Mouse (Mus musculus): ENCODE measurements around the gene Fbxo46.

Fbxo46 gene

DNA sequence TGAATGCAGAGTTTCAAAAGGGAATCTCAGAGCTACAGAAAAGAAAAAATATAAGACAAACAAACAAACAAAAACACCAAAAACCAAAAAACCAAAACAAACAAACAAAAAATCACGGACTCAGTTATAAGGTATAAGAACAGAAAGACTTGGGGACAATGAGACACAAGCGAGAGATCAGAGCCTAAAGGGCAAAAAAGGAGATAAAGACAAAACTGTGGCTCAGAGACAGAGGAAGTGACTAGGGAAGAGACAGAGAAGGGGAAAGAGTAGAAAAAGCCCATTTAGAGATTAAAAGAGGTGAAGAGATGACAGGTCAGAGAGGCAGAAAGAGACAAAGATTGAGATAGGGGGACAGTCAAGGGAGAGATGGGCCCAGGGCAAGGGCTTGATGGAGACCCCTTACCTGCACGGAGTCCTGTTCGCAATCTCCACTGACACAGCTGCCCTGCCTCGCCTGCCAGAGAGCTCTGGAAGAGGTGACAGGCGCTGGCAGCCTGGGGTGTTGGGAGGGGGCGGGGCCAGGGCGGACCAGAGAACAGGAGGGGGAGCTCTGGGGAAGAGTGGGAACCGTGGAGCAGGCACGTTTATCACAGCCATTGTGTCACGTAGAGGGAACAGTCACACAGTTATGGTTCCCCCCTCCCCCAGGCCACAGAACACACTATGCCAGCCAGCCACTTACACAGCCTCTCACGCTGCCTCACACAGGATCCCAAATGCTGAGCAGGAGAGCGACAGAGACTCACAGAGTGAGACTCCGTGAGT lies 46.2 kb downstream of the Fbxo46 start, which contains the start of gene Gipr:
Gene Gipr (minus strand): TSS at position 472 of the 768 bp plus-strand sequence.
- no peak for DNase-seq (ENCODE audit: low read depth, low spot score)

DNA sequence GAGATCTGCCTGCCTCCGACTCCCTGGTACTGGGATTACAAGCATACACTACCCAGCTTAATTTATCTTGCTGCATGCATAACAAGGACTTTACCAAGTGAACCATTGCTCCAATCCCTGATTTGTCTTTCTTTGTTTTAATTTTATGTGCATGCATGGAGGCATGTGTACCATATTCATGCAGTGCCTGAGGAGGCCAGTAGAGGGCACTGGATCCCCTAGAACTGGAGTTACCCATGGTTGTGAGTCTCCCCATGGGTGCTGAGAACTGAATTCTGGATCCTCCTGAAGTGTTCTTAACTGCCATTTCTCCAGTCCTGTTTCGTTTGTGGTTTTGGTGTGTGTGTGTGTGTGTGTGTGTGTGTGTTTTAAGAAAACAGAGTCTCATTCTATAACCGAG lies 47.3 kb downstream of the Fbxo46 start:
- DNase-seq (ENCODE audit: low read depth, low spot score), result no peak

DNA sequence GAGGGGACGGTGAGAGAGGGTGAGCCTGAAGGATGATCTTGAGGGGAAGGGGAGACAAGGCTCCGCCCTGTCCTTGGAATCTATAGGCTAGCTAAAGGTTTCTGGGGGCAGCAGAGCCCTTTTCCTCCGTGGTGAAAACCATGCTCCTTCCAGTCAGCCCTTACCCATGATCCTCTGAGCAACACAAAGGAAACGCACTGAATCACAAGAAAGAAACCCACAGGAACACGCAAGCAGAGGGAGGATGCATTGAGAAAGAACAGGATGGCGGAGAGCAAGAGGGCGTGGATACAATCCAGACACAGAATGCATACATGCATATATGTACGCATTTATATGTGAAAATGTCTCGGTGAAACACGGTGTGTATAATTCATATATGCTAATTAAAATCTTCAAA lies 49.8 kb downstream of the Fbxo46 start:
- no peak for DNase-seq (ENCODE audit: low read depth, low spot score)

DNA sequence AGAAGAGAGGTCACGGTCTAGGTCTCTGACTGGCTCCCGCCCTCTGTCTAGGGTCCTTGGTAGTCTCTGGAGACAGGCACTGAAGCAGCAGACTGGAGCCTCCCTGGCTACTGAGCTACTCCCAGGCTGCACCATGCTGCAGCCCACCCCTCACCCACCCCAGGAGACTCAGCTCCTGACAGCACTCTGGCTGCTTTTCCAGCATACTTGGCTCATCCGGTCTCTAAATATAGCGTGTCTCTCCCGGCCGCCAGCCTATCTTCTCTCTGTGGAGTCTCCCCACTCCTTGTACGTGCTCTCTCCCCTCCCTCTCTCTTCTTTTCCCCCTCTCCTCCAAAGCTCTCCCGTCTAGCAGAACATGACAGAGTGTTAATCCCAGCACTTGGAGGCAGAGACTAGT lies 50.5 kb downstream of the Fbxo46 start:
- DNase-seq (ENCODE audit: low read depth, low spot score), result no peak

DNA sequence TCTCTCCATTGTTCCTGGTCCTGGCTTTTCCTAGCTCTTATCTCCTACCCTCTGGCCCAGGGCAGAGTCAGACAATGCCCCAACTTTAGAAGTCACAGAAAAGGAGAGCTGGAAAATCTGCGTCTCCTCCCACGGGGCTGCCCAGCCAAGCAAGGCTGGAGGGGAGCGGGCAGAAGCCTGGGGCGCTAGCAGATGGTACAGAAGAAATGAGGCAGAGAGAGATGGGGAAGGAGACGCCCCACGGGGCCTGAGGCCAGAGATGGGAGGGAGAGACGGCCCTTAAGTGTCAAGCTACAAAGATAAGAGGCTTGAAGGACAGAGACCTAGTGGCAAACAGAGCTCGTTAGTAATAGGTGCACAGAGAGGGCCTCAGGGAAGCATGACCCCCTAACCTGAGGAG lies 52.2 kb downstream of the Fbxo46 start:
- no peak for DNase-seq (ENCODE audit: low read depth, low spot score)

DNA sequence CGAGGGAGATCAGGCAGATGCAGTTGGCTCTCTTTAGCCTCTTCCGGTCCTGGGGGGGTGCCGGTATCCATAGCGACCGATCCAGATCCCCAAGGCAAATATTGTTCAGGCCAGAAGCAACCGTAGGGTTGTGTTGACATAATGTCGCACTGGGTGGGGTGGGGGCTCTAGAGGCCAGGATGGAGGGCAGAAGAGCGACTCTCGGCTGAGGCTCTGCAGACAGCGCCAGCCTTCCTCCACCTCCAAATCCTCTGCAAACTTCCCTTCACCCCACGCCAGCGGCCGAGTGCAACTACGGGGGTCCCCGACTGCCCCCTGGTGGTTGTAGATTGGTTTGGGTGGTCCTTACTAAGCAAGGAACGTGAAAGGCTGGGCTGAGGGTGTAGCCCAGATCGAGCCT lies 53.2 kb downstream of the Fbxo46 start:
- no peak for DNase-seq (ENCODE audit: low read depth, low spot score)

DNA sequence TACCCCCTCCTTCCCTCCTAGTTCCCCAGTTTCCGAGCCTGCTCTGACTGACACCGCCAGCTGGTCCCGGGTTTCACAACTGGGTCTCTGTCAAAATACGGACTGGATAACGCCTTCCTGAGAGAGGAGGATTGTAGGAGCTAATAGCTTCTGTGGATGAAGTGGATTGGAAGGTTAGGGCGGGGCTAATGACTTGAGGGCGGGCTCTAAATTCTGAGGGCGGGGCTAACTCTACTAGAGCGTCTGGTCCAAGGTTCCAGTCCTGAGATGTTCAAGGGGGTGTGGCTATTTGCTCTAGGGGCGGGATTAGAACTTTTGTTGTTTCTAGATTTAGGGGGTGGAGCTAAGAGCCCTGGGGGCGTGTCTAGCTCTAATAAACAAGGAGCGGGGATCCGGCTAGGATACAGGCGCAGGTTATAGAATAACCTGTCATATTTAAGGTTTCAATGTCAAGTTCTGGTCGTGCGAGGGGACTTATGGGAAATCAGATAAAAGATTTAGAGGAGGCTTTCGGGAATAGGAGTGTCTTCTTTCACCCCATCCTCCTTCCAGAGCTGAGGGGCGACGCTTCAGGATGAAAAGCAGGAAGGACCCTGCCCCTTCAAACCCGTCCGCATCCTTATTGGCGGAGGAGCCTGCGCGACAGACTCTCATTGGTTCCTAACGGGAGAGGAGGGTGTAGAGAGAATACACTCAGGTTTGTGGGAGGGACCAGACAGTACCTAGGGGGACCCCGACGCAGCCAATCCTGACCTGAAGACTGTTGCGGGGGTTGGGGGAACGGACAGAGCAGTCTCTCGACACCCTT lies 56.3 kb downstream of the Fbxo46 start, which contains the start of gene Eml2:
Gene Eml2 (plus strand): TSS at position 714 of the 808 bp plus-strand sequence.
- DNase-seq (ENCODE audit: low read depth, low spot score), result no peak

DNA sequence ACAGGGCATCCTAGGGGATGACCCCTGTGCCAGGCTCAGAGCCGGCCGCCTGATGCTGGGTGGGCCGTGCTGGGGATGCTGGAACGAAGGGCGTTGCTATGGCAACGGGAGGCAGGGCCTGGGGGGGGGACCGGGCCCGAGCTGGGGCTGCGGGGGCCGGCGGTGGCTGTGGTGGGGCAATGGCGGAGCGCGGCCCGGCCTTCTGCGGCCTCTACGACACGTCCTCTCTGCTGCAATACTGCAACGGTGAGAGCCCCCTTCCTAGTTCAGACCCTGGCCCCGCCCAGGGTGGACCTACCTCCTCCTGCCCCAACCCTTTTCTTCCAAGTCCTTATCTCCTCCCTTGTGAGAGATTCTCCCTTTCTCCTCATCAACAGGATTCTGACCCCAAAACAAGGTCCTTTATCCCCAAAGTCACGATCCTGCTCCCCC lies 56.9 kb downstream of the Fbxo46 start:
- no peak for DNase-seq (ENCODE audit: low read depth, low spot score)

DNA sequence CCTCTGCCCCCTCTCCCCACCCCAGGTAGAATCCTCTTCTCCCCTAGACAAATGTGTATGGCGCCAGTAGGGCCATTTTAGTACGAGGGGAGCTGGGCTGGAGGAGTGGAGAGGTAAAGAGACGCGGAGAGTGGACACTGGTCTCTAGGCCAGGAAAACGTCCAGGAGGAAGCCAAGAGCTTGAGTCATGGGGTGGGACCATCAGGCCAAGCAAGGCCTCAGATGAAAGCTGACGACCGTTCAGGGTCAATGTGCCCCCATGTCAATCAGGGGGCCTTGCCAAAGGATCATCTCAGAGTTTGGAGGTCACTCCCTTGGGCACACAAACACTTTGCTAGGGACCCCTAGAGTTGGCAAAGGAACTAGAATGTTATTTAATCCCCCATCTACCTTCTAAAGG lies 57.6 kb downstream of the Fbxo46 start:
- no peak for DNase-seq (ENCODE audit: low read depth, low spot score)

DNA sequence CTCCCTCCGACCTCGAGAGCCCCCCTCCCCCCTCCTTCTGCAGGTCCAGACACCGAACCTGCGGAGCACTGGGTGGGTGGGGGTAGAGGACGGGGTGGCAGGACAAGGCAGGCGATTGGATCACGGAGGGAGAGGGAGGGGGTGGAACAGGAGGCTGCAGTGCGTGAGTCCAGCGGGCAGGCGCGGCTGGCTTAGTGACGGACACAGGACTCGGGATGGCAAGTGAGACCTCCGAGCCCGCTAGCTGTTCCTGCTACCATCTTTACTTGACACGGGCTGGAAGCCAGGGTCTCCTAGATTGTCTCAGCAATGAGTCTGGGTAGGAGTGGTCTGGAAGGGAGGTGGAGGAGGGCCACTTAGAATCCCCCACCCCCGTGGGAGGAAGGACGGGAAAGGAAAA lies 58.4 kb downstream of the Fbxo46 start:
- no peak for DNase-seq (ENCODE audit: low read depth, low spot score)

DNA sequence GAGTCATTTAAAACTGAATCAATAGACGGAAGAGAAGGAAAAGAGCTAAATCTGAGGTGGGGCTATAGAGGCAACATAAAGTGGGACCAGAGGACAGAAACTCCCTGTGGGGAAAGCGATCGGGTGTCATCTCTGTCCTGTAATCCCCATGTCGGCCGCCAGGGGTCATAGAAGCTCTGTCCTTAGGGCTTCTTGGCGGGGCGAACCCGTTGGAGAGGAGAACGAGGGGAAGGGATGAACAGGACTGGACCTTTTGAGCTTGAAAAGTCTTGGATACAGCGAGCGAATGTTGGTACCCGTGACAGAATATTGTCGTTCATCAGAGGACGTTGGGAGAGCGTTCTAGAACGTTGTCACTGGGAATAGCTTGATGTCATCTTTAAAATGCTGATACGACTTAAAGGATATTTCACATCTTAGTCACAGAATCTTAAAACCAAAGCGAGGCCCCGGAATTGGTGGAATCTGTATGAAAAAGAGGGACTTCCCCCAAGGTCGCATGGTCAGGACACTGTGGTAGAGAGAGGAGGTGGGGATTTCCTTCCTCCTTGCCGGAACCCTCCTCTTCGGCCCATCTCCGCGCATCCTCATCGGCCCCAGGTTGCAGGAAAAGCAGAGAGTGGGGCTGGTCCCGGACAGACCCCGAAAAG lies 58.9 kb downstream of the Fbxo46 start:
- no peak for DNase-seq (ENCODE audit: low read depth, low spot score)

DNA sequence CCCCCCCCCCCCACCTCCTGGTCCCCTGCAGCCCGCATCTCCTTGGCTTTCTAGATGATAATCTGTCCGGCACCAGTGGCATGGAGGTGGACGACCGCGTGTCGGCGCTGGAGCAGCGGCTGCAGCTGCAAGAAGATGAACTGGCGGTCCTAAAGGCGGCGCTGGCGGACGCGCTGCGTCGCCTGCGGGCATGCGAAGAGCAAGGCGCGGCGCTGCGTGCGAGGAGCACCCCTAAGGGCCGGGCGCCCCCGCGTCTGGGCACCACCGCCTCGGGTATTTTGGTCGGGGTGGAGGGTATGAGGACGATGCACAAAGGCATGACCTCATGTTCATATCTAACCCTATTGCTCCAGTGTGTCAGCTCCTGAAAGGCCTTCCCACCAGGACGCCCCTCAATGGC lies 59.5 kb downstream of the Fbxo46 start:
- no peak for DNase-seq (ENCODE audit: low read depth, low spot score)

DNA sequence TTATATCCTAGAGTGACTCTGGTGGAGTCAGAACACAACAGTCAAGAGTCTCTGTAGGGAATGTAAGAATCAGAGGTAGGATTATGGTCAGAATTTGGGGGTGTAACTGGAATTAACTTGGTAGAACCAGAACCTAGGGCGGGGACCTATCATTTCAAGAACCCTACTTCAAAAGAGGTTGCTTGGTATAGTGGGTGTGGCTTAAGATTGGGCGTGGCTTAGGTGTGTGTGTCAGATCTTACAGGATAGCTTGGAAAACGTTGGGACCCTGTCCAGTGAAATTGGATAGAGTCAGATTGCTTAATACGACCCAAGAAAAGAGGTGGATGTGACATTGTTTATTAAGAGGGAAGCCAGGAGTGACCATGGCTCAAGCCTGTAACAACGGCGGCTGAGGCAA lies 60.3 kb downstream of the Fbxo46 start:
- no peak for DNase-seq (ENCODE audit: low read depth, low spot score)

DNA sequence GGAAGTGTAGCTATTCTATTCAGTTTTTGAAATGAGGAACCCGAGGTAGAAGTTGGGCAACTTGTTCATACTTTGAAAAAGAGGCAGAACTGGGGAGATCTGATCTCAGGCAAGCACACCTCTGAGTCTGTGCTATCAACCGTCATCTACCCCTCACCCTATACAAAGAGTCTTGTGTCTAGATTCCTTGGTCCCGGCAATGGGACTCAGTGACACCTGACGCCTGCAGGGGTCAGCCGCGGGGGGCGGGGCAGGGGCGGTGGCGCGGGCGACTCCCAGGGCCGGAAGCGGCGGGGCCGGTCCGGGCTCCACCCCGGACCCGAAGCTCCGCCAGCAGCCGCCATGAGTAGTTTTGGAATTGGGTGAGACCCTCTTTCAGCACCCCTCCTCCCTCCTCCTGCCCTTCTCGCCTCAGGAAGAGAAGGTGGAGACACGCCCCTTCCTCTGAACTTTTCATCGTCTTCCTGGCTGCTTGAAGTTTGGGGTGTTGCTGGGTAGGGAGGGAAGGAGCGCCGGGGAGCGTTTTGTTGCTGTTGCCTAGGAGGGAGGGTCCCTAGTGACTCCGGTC lies 61.3 kb downstream of the Fbxo46 start:
- no peak for DNase-seq (ENCODE audit: low read depth, low spot score)

DNA sequence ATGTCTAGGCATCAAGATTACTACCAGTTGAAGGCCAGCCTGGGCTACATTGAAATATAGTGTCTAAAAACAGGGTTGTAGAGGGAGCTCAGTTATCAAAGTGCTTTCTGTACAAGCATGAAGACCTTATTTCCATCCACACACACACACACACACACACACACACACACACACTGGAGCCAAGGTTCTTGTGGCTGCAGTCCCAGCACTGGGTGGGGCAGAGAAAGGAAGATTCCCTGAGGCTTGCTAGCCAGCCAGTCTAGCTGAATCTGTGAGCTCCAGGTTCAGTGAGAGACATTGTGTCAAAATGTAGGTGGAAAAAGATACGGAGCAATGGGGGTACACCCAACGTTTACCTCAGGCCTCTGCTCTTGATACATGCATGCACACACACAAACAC lies 64.6 kb downstream of the Fbxo46 start:
- DNase-seq (ENCODE audit: low read depth, low spot score), result peak; percentile 44

DNA sequence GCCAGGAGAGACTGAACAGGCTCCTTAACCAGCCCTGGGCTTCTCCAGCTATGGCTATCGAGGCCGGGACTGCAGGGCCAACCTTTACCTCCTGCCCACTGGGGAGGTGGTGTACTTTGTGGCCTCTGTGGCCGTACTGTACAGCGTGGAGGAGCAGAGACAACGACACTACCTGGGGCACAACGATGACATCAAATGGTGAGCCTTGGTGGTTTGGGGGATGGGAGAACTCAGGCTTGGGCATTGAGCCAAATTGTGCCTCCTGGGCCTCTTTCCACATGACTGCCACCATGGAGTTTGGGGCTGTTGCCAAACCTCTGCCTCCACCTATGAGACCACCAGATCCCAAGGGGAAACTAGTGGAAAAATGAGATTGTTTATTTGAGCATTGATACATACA lies 65.1 kb downstream of the Fbxo46 start:
- peak; percentile 23 for DNase-seq (ENCODE audit: low read depth, low spot score)

Measured in 3T3-L1 (cell line).